Mouse (Mus musculus): ENCODE results near the gene Trmo. TPM values are rescaled to one million over a fixed set of nuclear protein-coding genes. Genes with fewer than 3 reads are reported as not detected.

Trmo gene
- 1 to 10 TPM; 8.0 to 9.3 TPM for total RNA-seq (2023)

GRCm38 (mm10) chr4:46389013-46389611, at the start of gene Trmo:
Gene Trmo, minus strand, starts transcription at chr4:46389437.

GRCm38 (mm10) chr4:46413406-46413805, 24.2 kb upstream of the Trmo start, which contains the start of gene Hemgn:
Gene Hemgn, minus strand, starts transcription at chr4:46413506.

GRCm38 (mm10) chr4:46343596-46344260, 45.5 kb downstream of the Trmo start, which contains the start of gene Foxe1:
Gene Foxe1, plus strand, starts transcription at chr4:46343609.

Other genes with a start within 250 kb of the Trmo start
- gene Xpa, start 193.1 kb downstream of the Trmo start, total RNA-seq (2023), result 10 to 100 TPM; 22.8 to 26.0 TPM
- gene Foxe1, start 45.8 kb downstream of the Trmo start, total RNA-seq (2023), result under 1 TPM in 1 of 2 experiments, not detected in 1; 0.24 TPM
- gene Hemgn, start 24.1 kb upstream of the Trmo start, total RNA-seq (2023), result not detected
- 100 to 1,000 TPM; 131 to 153 TPM for gene Anp32b, start 61.5 kb upstream of the Trmo start, total RNA-seq (2023)
- 10 to 100 TPM; 60.8 to 75.1 TPM for gene Nans, start 99.8 kb upstream of the Trmo start, total RNA-seq (2023)
- gene Trim14, start 146.7 kb upstream of the Trmo start, total RNA-seq (2023), result 10 to 100 TPM; 59.9 to 60.8 TPM
- 10 to 100 TPM; 24.3 to 30.5 TPM for gene Coro2a, start 212.8 kb upstream of the Trmo start, total RNA-seq (2023)